Mouse (Mus musculus): Measurements from ENCODE around the gene Cadps2. TPM values are rescaled to one million over a fixed set of nuclear protein-coding genes. Genes with fewer than 3 reads are reported as not detected.

Gene Cadps2
- polyA plus RNA-seq, 1 experiment = 102 TPM

GRCm38 (mm10) chr6:23394131-23394530 lies 445.1 kb downstream of the Cadps2 start:
- no peak for DNase-seq
- Histone ChIP-seq H3K4me3 (replicated peaks; ENCODE audit: insufficient read depth, low read depth, low read length) (no peak overlapping the region), H3K4me1 (ENCODE audit: control insufficient read depth, insufficient read depth, low read length) (peaks cover 7% of the 10 kb centered on the region; the same call in 1 of the 2 replicates), H3K27ac (ENCODE audit: insufficient read depth, low read length) (no peak overlapping the region), H3K27me3 (ENCODE audit: control insufficient read depth, insufficient read depth, low read length) (no peaks in the 10 kb centered on the region)
- WGBS = 89% methylated on average over 2 of the region's 2 CpGs
- TF ChIP-seq CTCF (IDR thresholded peaks at IDR 0.05; ENCODE audit: borderline replicate concordance, insufficient read depth, low read depth, low read length) (no peak), POLR2A (IDR thresholded peaks at IDR 0.05; ENCODE audit: borderline replicate concordance, insufficient read depth, low read length) (no peak)

- Histone ChIP-seq H3K4me3 (replicated peaks; ENCODE audit: insufficient read depth, low read depth, low read length) (no peak overlapping the region), H3K27ac (ENCODE audit: insufficient read depth, low read length) (no peak overlapping the region), H3K4me1 (ENCODE audit: control insufficient read depth, insufficient read depth, low read length) (peaks cover 7% of the 10 kb centered on the region; the same call in 1 of the 2 replicates), H3K27me3 (ENCODE audit: control insufficient read depth, insufficient read depth, low read length) (no peaks in the 10 kb centered on the region)
- 95% methylated on average over 4 of the region's 4 CpGs for WGBS
- no peak for DNase-seq
- TF ChIP-seq POLR2A (IDR thresholded peaks at IDR 0.05; ENCODE audit: borderline replicate concordance, insufficient read depth, low read length) = no peak
- no peak for TF ChIP-seq CTCF (IDR thresholded peaks at IDR 0.05; ENCODE audit: borderline replicate concordance, insufficient read depth, low read depth, low read length)
Observed at GRCm38 (mm10) chr6:23392711-23393110, 446.5 kb downstream of the Cadps2 start.

GRCm38 (mm10) chr6:23386711-23387110 lies 452.5 kb downstream of the Cadps2 start:
- TF ChIP-seq POLR2A (IDR thresholded peaks at IDR 0.05; ENCODE audit: borderline replicate concordance, insufficient read depth, low read length) (no peak), CTCF (IDR thresholded peaks at IDR 0.05; ENCODE audit: borderline replicate concordance, insufficient read depth, low read depth, low read length) (no peak)
- H3K4me3 ChIP-seq (replicated peaks; ENCODE audit: insufficient read depth, low read depth, low read length) = no peak overlapping the region
- H3K4me1 ChIP-seq (ENCODE audit: control insufficient read depth, insufficient read depth, low read length) = no peaks in the 10 kb centered on the region
- no peak for DNase-seq
- 68% methylated on average over 5 of the region's 5 CpGs for WGBS
- H3K27me3 ChIP-seq (ENCODE audit: control insufficient read depth, insufficient read depth, low read length) = no peaks in the 10 kb centered on the region
- H3K27ac ChIP-seq (ENCODE audit: insufficient read depth, low read length) = no peak overlapping the region

- no peak for TF ChIP-seq POLR2A (IDR thresholded peaks at IDR 0.05; ENCODE audit: borderline replicate concordance, insufficient read depth, low read length)
- no peak for TF ChIP-seq CTCF (IDR thresholded peaks at IDR 0.05; ENCODE audit: borderline replicate concordance, insufficient read depth, low read depth, low read length)
- H3K27ac ChIP-seq (ENCODE audit: insufficient read depth, low read length) = no peak overlapping the region
- 91% methylated on average over 1 of the region's 1 CpGs for WGBS
- H3K4me3 ChIP-seq (replicated peaks; ENCODE audit: insufficient read depth, low read depth, low read length) = no peak overlapping the region
- H3K4me1 ChIP-seq (ENCODE audit: control insufficient read depth, insufficient read depth, low read length) = no peaks in the 10 kb centered on the region
- DNase-seq = no peak
- H3K27me3 ChIP-seq (ENCODE audit: control insufficient read depth, insufficient read depth, low read length) = no peaks in the 10 kb centered on the region
Observed at GRCm38 (mm10) chr6:23383004-23383347, 456.2 kb downstream of the Cadps2 start.

DNA sequence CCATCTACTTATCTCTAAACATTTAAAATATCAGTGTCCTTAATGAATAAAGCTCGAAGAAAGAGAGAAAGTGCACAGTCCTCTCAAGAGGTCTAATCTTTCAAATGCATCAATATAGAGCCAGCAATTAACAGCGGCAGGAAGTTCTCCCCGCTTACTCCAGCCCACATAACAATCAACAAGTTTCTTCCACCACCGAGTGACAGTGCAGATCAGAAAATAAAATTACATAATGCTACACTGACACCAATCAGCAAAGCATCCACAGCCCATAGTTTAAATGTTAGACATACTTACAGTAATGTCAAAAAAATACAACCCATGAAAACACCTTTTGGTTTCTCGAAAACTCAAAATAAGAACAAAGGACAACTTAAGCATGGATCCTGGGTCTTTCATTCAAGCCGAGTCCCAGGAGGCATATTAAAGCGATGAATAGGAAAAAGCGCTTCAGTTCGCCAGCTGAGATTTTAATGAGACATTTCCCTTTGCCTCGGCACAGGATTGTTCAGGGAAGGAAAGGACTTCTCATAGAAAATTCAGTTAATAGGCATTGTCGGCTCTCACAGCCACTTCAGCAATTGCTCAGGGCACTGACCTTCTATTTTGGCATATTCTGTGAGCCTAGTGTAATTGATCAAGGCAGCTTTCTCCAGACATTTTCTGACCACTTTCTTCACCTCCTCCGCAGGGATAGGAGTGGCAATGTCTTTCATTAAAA lies 456.8 kb downstream of the Cadps2 start:
- whole genome bisulfite sequencing = 45% methylated on average over 12 of the region's 12 CpGs
- no peak overlapping the region for H3K4me3 ChIP-seq (replicated peaks; ENCODE audit: insufficient read depth, low read depth, low read length)
- H3K27ac ChIP-seq (ENCODE audit: insufficient read depth, low read length) = no peak overlapping the region
- no peak for DNase-seq
- no peaks in the 10 kb centered on the region for H3K27me3 ChIP-seq (ENCODE audit: control insufficient read depth, insufficient read depth, low read length)
- H3K4me1 ChIP-seq (ENCODE audit: control insufficient read depth, insufficient read depth, low read length) = no peaks in the 10 kb centered on the region
- TF ChIP-seq CTCF (IDR thresholded peaks at IDR 0.05; ENCODE audit: borderline replicate concordance, insufficient read depth, low read depth, low read length) = no peak
- TF ChIP-seq POLR2A (IDR thresholded peaks at IDR 0.05; ENCODE audit: borderline replicate concordance, insufficient read depth, low read length) = no peak

- TF ChIP-seq POLR2A (IDR thresholded peaks at IDR 0.05; ENCODE audit: borderline replicate concordance, insufficient read depth, low read length) (no peak), CTCF (IDR thresholded peaks at IDR 0.05; ENCODE audit: borderline replicate concordance, insufficient read depth, low read depth, low read length) (no peak)
- no peaks in the 10 kb centered on the region for H3K27me3 ChIP-seq (ENCODE audit: control insufficient read depth, insufficient read depth, low read length)
- no peak for DNase-seq
- H3K4me1 ChIP-seq (ENCODE audit: control insufficient read depth, insufficient read depth, low read length) = no peaks in the 10 kb centered on the region
- no peak overlapping the region for H3K27ac ChIP-seq (ENCODE audit: insufficient read depth, low read length)
- no peak overlapping the region for H3K4me3 ChIP-seq (replicated peaks; ENCODE audit: insufficient read depth, low read depth, low read length)
- WGBS = 94% methylated on average over 7 of the region's 7 CpGs
Observed at GRCm38 (mm10) chr6:23376327-23376726, 462.9 kb downstream of the Cadps2 start.

GRCm38 (mm10) chr6:23361842-23362451 lies 477.3 kb downstream of the Cadps2 start:
- Histone ChIP-seq H3K4me1 (ENCODE audit: control insufficient read depth, insufficient read depth, low read length) (peaks cover 3% of the 10 kb centered on the region; the same call in 1 of the 2 replicates), H3K4me3 (replicated peaks; ENCODE audit: insufficient read depth, low read depth, low read length) (no peak overlapping the region), H3K27ac (ENCODE audit: insufficient read depth, low read length) (no peak overlapping the region), H3K27me3 (ENCODE audit: control insufficient read depth, insufficient read depth, low read length) (no peaks in the 10 kb centered on the region)
- TF ChIP-seq POLR2A (IDR thresholded peaks at IDR 0.05; ENCODE audit: borderline replicate concordance, insufficient read depth, low read length) (no peak), CTCF (IDR thresholded peaks at IDR 0.05; ENCODE audit: borderline replicate concordance, insufficient read depth, low read depth, low read length) (no peak)
- no peak for DNase-seq
- WGBS = 61% methylated on average over 8 of the region's 8 CpGs

GRCm38 (mm10) chr6:23360596-23360995 lies 478.6 kb downstream of the Cadps2 start:
- no peak for TF ChIP-seq CTCF (IDR thresholded peaks at IDR 0.05; ENCODE audit: borderline replicate concordance, insufficient read depth, low read depth, low read length)
- TF ChIP-seq POLR2A (IDR thresholded peaks at IDR 0.05; ENCODE audit: borderline replicate concordance, insufficient read depth, low read length) = no peak
- no peak for DNase-seq
- H3K4me1 ChIP-seq (ENCODE audit: control insufficient read depth, insufficient read depth, low read length) = peaks cover 6% of the 10 kb centered on the region
- no peak overlapping the region for H3K4me3 ChIP-seq (replicated peaks; ENCODE audit: insufficient read depth, low read depth, low read length)
- no peaks in the 10 kb centered on the region for H3K27me3 ChIP-seq (ENCODE audit: control insufficient read depth, insufficient read depth, low read length)
- H3K27ac ChIP-seq (ENCODE audit: insufficient read depth, low read length) = no peak overlapping the region
- WGBS = 47% methylated on average over 2 of the region's 2 CpGs

Measured in cerebellum, adult 2 months (tissue).